Mouse (Mus musculus): ENCODE measurements around the gene Celf5. TPM values are rescaled to one million over a fixed set of nuclear protein-coding genes. Genes with fewer than 3 reads are reported as not detected.
A peak's percentile ranks its signal among the peaks of the same experiment; 100 is the strongest.

The Celf5 gene
- polyA plus RNA-seq, 1 experiment from 2014 or later: 0.40 TPM

GRCm38 (mm10) chr10:81466881-81467280, 15.6 kb downstream of the Celf5 start:
- no peak overlapping the region for H3K27ac ChIP-seq (ENCODE audit: low read length)
- 52% methylated on average over 14 of the region's 14 CpGs for WGBS
- H3K27me3 ChIP-seq (ENCODE audit: control insufficient read depth, insufficient read depth, low read depth, low read length): peaks cover 36% of the 10 kb centered on the region
- no peak overlapping the region for H3K9ac ChIP-seq (ENCODE audit: low read length)
- no peak overlapping the region for H3K4me3 ChIP-seq (ENCODE audit: low read length)
- no peak for ATAC-seq (ENCODE audit: low read depth)
- no peak overlapping the region for H3K4me2 ChIP-seq (ENCODE audit: low read depth, low read length)
- H3K9me3 ChIP-seq (ENCODE audit: control insufficient read depth, low read length): no peaks in the 10 kb centered on the region
- H3K36me3 ChIP-seq (ENCODE audit: control insufficient read depth, insufficient read depth, low read length): no peaks in the 10 kb centered on the region
- H3K4me1 ChIP-seq (replicated peaks; ENCODE audit: control insufficient read depth, insufficient read depth, low read length): peaks cover 6% of the 10 kb centered on the region; the same call in 1 of the 2 replicates

GRCm38 (mm10) chr10:81466066-81466465, 16.4 kb downstream of the Celf5 start:
- no peak overlapping the region for H3K9ac ChIP-seq (ENCODE audit: low read length)
- H3K4me2 ChIP-seq (ENCODE audit: low read depth, low read length): no peak overlapping the region
- no peak overlapping the region for H3K27ac ChIP-seq (ENCODE audit: low read length)
- H3K36me3 ChIP-seq (ENCODE audit: control insufficient read depth, insufficient read depth, low read length): no peaks in the 10 kb centered on the region
- 68% methylated on average over 2 of the region's 2 CpGs for WGBS
- no peak for ATAC-seq (ENCODE audit: low read depth)
- H3K4me3 ChIP-seq (ENCODE audit: low read length): no peak overlapping the region
- peaks cover 44% of the 10 kb centered on the region for H3K27me3 ChIP-seq (ENCODE audit: control insufficient read depth, insufficient read depth, low read depth, low read length)
- no peaks in the 10 kb centered on the region for H3K9me3 ChIP-seq (ENCODE audit: control insufficient read depth, low read length)
- H3K4me1 ChIP-seq (replicated peaks; ENCODE audit: control insufficient read depth, insufficient read depth, low read length): peaks cover 8% of the 10 kb centered on the region; the same call in 1 of the 2 replicates

- H3K27me3 ChIP-seq (ENCODE audit: control insufficient read depth, insufficient read depth, low read depth, low read length): peaks cover 50% of the 10 kb centered on the region
- H3K36me3 ChIP-seq (ENCODE audit: control insufficient read depth, insufficient read depth, low read length): no peaks in the 10 kb centered on the region
- peak; percentile 77 for ATAC-seq (ENCODE audit: low read depth)
- WGBS: 4% methylated on average over 5 of the region's 5 CpGs
- H3K4me3 ChIP-seq (ENCODE audit: low read length): no peak overlapping the region
- no peaks in the 10 kb centered on the region for H3K9me3 ChIP-seq (ENCODE audit: control insufficient read depth, low read length)
- H3K4me1 ChIP-seq (replicated peaks; ENCODE audit: control insufficient read depth, insufficient read depth, low read length): peaks cover 11% of the 10 kb centered on the region; the same call in 1 of the 2 replicates
- H3K9ac ChIP-seq (ENCODE audit: low read length): no peak overlapping the region
- no peak overlapping the region for H3K27ac ChIP-seq (ENCODE audit: low read length)
- H3K4me2 ChIP-seq (ENCODE audit: low read depth, low read length): 0 out of 2 replicates have a peak overlapping the region, but pooled peaks have one; percentile 58
These were observed 17.3 kb downstream of the Celf5 start for GRCm38 (mm10) chr10:81465265-81465645.

- 2% methylated on average over 31 of the region's 33 CpGs for WGBS
- Histone ChIP-seq H3K9ac (ENCODE audit: low read length) (peak overlapping the region; percentile 45), H3K27ac (ENCODE audit: low read length) (no peak overlapping the region), H3K4me1 (replicated peaks; ENCODE audit: control insufficient read depth, insufficient read depth, low read length) (peaks cover 11% of the 10 kb centered on the region; the same call in 1 of the 2 replicates), H3K4me2 (ENCODE audit: low read depth, low read length) (peak overlapping the region; percentile 58), H3K27me3 (ENCODE audit: control insufficient read depth, insufficient read depth, low read depth, low read length) (peaks cover 55% of the 10 kb centered on the region), H3K9me3 (ENCODE audit: control insufficient read depth, low read length) (no peaks in the 10 kb centered on the region), H3K4me3 (ENCODE audit: low read length) (peak overlapping the region; percentile 40), H3K36me3 (ENCODE audit: control insufficient read depth, insufficient read depth, low read length) (no peaks in the 10 kb centered on the region)
- ATAC-seq (ENCODE audit: low read depth): peak; percentile 84
These were observed 17.9 kb downstream of the Celf5 start for GRCm38 (mm10) chr10:81464405-81465264.

- no peak for ATAC-seq (ENCODE audit: low read depth)
- no peaks in the 10 kb centered on the region for H3K36me3 ChIP-seq (ENCODE audit: control insufficient read depth, insufficient read depth, low read length)
- no peak overlapping the region for H3K4me2 ChIP-seq (ENCODE audit: low read depth, low read length)
- no peak overlapping the region; the same call in 1 of the 2 replicates for H3K4me3 ChIP-seq (ENCODE audit: low read length)
- WGBS: 45% methylated on average over 4 of the region's 4 CpGs
- no peak overlapping the region for H3K27ac ChIP-seq (ENCODE audit: low read length)
- no peak overlapping the region for H3K9ac ChIP-seq (ENCODE audit: low read length)
- peaks cover 11% of the 10 kb centered on the region; the same call in 1 of the 2 replicates for H3K4me1 ChIP-seq (replicated peaks; ENCODE audit: control insufficient read depth, insufficient read depth, low read length)
- no peaks in the 10 kb centered on the region for H3K9me3 ChIP-seq (ENCODE audit: control insufficient read depth, low read length)
- peaks cover 62% of the 10 kb centered on the region for H3K27me3 ChIP-seq (ENCODE audit: control insufficient read depth, insufficient read depth, low read depth, low read length)
These were observed 19.0 kb downstream of the Celf5 start for GRCm38 (mm10) chr10:81463531-81463930.

GRCm38 (mm10) chr10:81462917-81463316, 19.6 kb downstream of the Celf5 start:
- Histone ChIP-seq H3K36me3 (ENCODE audit: control insufficient read depth, insufficient read depth, low read length) (no peaks in the 10 kb centered on the region), H3K27ac (ENCODE audit: low read length) (no peak overlapping the region), H3K9ac (ENCODE audit: low read length) (no peak overlapping the region), H3K4me3 (ENCODE audit: low read length) (no peak overlapping the region), H3K9me3 (ENCODE audit: control insufficient read depth, low read length) (no peaks in the 10 kb centered on the region), H3K27me3 (ENCODE audit: control insufficient read depth, insufficient read depth, low read depth, low read length) (peaks cover 66% of the 10 kb centered on the region), H3K4me2 (ENCODE audit: low read depth, low read length) (no peak overlapping the region), H3K4me1 (replicated peaks; ENCODE audit: control insufficient read depth, insufficient read depth, low read length) (peaks cover 11% of the 10 kb centered on the region; the same call in 1 of the 2 replicates)
- WGBS: 69% methylated on average over 7 of the region's 7 CpGs
- ATAC-seq (ENCODE audit: low read depth): no peak

- ATAC-seq (ENCODE audit: low read depth): no peak
- Histone ChIP-seq H3K4me3 (ENCODE audit: low read length) (no peak overlapping the region), H3K27me3 (ENCODE audit: control insufficient read depth, insufficient read depth, low read depth, low read length) (peaks cover 71% of the 10 kb centered on the region), H3K4me2 (ENCODE audit: low read depth, low read length) (no peak overlapping the region), H3K9ac (ENCODE audit: low read length) (no peak overlapping the region), H3K9me3 (ENCODE audit: control insufficient read depth, low read length) (no peaks in the 10 kb centered on the region), H3K4me1 (replicated peaks; ENCODE audit: control insufficient read depth, insufficient read depth, low read length) (peaks cover 11% of the 10 kb centered on the region; the same call in 1 of the 2 replicates), H3K27ac (ENCODE audit: low read length) (no peak overlapping the region), H3K36me3 (ENCODE audit: control insufficient read depth, insufficient read depth, low read length) (no peaks in the 10 kb centered on the region)
- WGBS: 34% methylated on average over 7 of the region's 7 CpGs
These were observed 20.1 kb downstream of the Celf5 start for GRCm38 (mm10) chr10:81462415-81462804.

- Histone ChIP-seq H3K9ac (ENCODE audit: low read length) (no peak overlapping the region), H3K4me2 (ENCODE audit: low read depth, low read length) (peak overlapping the region; percentile 32), H3K36me3 (ENCODE audit: control insufficient read depth, insufficient read depth, low read length) (no peaks in the 10 kb centered on the region), H3K27ac (ENCODE audit: low read length) (no peak overlapping the region), H3K4me1 (replicated peaks; ENCODE audit: control insufficient read depth, insufficient read depth, low read length) (peaks cover 11% of the 10 kb centered on the region; the same call in 1 of the 2 replicates), H3K4me3 (ENCODE audit: low read length) (0 out of 2 replicates have a peak overlapping the region, but pooled peaks have one; percentile 8), H3K27me3 (ENCODE audit: control insufficient read depth, insufficient read depth, low read depth, low read length) (peaks cover 76% of the 10 kb centered on the region), H3K9me3 (ENCODE audit: control insufficient read depth, low read length) (no peaks in the 10 kb centered on the region)
- ATAC-seq (ENCODE audit: low read depth): no peak
- WGBS: 4% methylated on average over 16 of the region's 16 CpGs
These were observed 20.7 kb downstream of the Celf5 start for GRCm38 (mm10) chr10:81461673-81462414.

GRCm38 (mm10) chr10:81460951-81461350, 21.6 kb downstream of the Celf5 start:
- Histone ChIP-seq H3K4me2 (ENCODE audit: low read depth, low read length) (no peak overlapping the region), H3K4me3 (ENCODE audit: low read length) (no peak overlapping the region), H3K36me3 (ENCODE audit: control insufficient read depth, insufficient read depth, low read length) (no peaks in the 10 kb centered on the region), H3K27me3 (ENCODE audit: control insufficient read depth, insufficient read depth, low read depth, low read length) (peaks cover 83% of the 10 kb centered on the region), H3K9me3 (ENCODE audit: control insufficient read depth, low read length) (no peaks in the 10 kb centered on the region), H3K4me1 (replicated peaks; ENCODE audit: control insufficient read depth, insufficient read depth, low read length) (peaks cover 11% of the 10 kb centered on the region; the same call in 1 of the 2 replicates), H3K9ac (ENCODE audit: low read length) (no peak overlapping the region), H3K27ac (ENCODE audit: low read length) (no peak overlapping the region)
- 38% methylated on average over 11 of the region's 11 CpGs for WGBS
- no peak for ATAC-seq (ENCODE audit: low read depth)
